ENCODE assay signal across 28 mouse cellular contexts in genomic region chr3:138227782-138228181, GRCm38 (mm10). TPM values are rescaled to one million over a fixed set of nuclear protein-coding genes. Genes with fewer than 3 reads are reported as not detected.
"Had no signal": no experiment of that assay in that cellular context is flagged by ENCODE, and none has a peak within 500 bp of the region (broad histone marks: within the 10 kb centered on the region; RNA-seq: fewer than 3 reads in every experiment).

No protein-coding gene starts in this region.

- H3K4me2 ChIP-seq: heart, embryonic 12.5 days; hindbrain, embryonic 12.5 days; hindbrain, embryonic 14.5 days; intestine, embryonic 15.5 days; limb, embryonic 12.5 days; liver, embryonic 11.5 days had no signal

- H3K9ac ChIP-seq: heart, embryonic 12.5 days; hindbrain, embryonic 12.5 days; hindbrain, embryonic 14.5 days; intestine, embryonic 15.5 days; limb, embryonic 12.5 days; liver, embryonic 14.5 days had no signal

- H3K9me3 ChIP-seq: heart, embryonic 12.5 days; hindbrain, embryonic 10.5 days; hindbrain, embryonic 12.5 days; intestine, embryonic 15.5 days; limb, embryonic 10.5 days; limb, embryonic 12.5 days had no signal

- H3K4me1 ChIP-seq: heart, embryonic 12.5 days; intestine, embryonic 15.5 days; limb, embryonic 12.5 days had no signal

- ATAC-seq: hindbrain, embryonic 16.5 days; inflammation-experienced regulatory T-cells, adult 6 months; intestine, embryonic 15.5 days; intestine, postnatal 0 days had no signal

- H3K36me3 ChIP-seq: heart, embryonic 12.5 days; hindbrain, embryonic 10.5 days; hindbrain, embryonic 12.5 days; intestine, embryonic 15.5 days; limb, embryonic 10.5 days; limb, embryonic 12.5 days had no signal

- H3K27me3 ChIP-seq: heart, embryonic 12.5 days; hindbrain, embryonic 12.5 days; intestine, embryonic 15.5 days; limb, embryonic 12.5 days had no signal

- DNase-seq: gastrocnemius, adult 2 months; gastrocnemius, postnatal 10 days; gastrocnemius, postnatal 25 days; heart, adult 2 months; heart, postnatal 10 days; heart, postnatal 4 days; kidney, adult 18-20 months; kidney, adult 8-10 months; kidney, postnatal 10 days; kidney, postnatal 25 days; kidney, postnatal 4 days had no signal

- H3K4me3 ChIP-seq: gastrocnemius, adult 2 months; heart, adult 2 months; heart, embryonic 12.5 days; hindbrain, embryonic 10.5 days; hindbrain, embryonic 12.5 days; intestine, embryonic 15.5 days; layer of hippocampus, adult 2 months; left cerebral cortex, adult 2 months; limb, embryonic 10.5 days; limb, embryonic 12.5 days had no signal

- H3K27ac ChIP-seq: gastrocnemius, adult 2 months; heart, adult 2 months; hindbrain, embryonic 10.5 days; hindbrain, embryonic 12.5 days; hindbrain, embryonic 14.5 days; intestine, embryonic 15.5 days; layer of hippocampus, adult 2 months; left cerebral cortex, adult 2 months; limb, embryonic 10.5 days; limb, embryonic 12.5 days; liver, embryonic 14.5 days had no signal

RNA-seq across cellular contexts. Expression of gene Adh7, which starts 10.2 kb away (rescaled TPM):
- polyA plus RNA-seq: heart, embryonic 12.5 days; heart, embryonic 14.5 days; inflammation-experienced regulatory T-cells, adult 6 months had no signal

RNA-seq across cellular contexts. Expression of gene 4930579F01Rik, which starts 34.2 kb away (rescaled TPM):
- polyA plus RNA-seq: frontal cortex, adult 2 months; heart, embryonic 12.5 days; heart, embryonic 14.5 days; heart, embryonic 16.5 days; hindbrain, embryonic 10.5 days; hindbrain, embryonic 12.5 days; hindbrain, embryonic 14.5 days; hindbrain, embryonic 16.5 days; inflammation-experienced regulatory T-cells, adult 6 months; limb, embryonic 10.5 days; limb, embryonic 12.5 days; liver, embryonic 11.5 days; liver, embryonic 14.5 days had no signal
